Mouse (Mus musculus) liver, embryonic 16.5 days (tissue): ENCODE results near the gene Susd2. TPM values are rescaled to one million over a fixed set of nuclear protein-coding genes. Genes with fewer than 3 reads are reported as not detected.
A peak's percentile ranks its signal among the peaks of the same experiment; 100 is the strongest.

Source experiments
- ATAC-seq: fragments of 200-750 bp; cut with Nextera tagmentation; 2 replicates; pipeline ENCODE4 v1.8.0; 2017; ENCODE audit warnings: low read depth, mild to moderate bottlenecking, moderate number of reproducible peaks, moderate library complexity
- H3K27ac ChIP-seq: fragments of 300-500 bp; sonication (generic); 2 replicates; pipeline ENCODE4 v1.5.1; 2014; ENCODE audit warnings: mild to moderate bottlenecking, low read length
- H3K27me3 ChIP-seq: fragments of 300-500 bp; sonication (generic); 2 replicates; pipeline ENCODE4 v1.6.1; 2014; ENCODE audit warnings: low read depth, low read length, mixed read lengths; ENCODE audit not compliant: control insufficient read depth, insufficient read depth
- H3K36me3 ChIP-seq: fragments of 300-500 bp; sonication (generic); 2 replicates; pipeline ENCODE4 v1.6.1; 2014; ENCODE audit warnings: mild to moderate bottlenecking; ENCODE audit not compliant: control insufficient read depth, insufficient read depth
- H3K4me1 ChIP-seq: fragments of 300-500 bp; sonication (generic); 2 replicates; pipeline ENCODE4 v1.6.1; 2014; ENCODE audit warnings: low read depth, low read length, mixed read lengths; ENCODE audit not compliant: control insufficient read depth
- H3K4me2 ChIP-seq: fragments of 300-500 bp; sonication (generic); 2 replicates; pipeline ENCODE4 v1.6.1; 2014; ENCODE audit warnings: low read depth, low read length, mixed read lengths
- H3K4me3 ChIP-seq: fragments of 300-500 bp; sonication (generic); 2 replicates; pipeline ENCODE4 v1.5.1; 2014; ENCODE audit warnings: low read depth, mild to moderate bottlenecking, low read length
- H3K9ac ChIP-seq: fragments of 300-500 bp; sonication (generic); 2 replicates; pipeline ENCODE4 v1.6.1; 2014; ENCODE audit warnings: low read depth, low read length
- H3K9me3 ChIP-seq: fragments of 300-500 bp; sonication (generic); replicated peaks from 2 replicates; pipeline ENCODE4 v1.6.1; 2016; ENCODE audit warnings: low read length; ENCODE audit not compliant: control insufficient read depth
- WGBS: fragments of 180-500 bp; shearing (Covaris S2); extraction: QIAGEN DNeasy Blood & Tissue Kit; methylation state at CpG from one replicate; pipeline ENCODE4 v1.1.7; 2014; ENCODE audit not compliant: insufficient replicate concordance; 5-methylcytosine and 5-hydroxymethylcytosine counted together
- polyA plus RNA-seq: library from polyadenylated mRNA; unstranded; fragments of >200 nt; fragmentation: Nextera tagmentation; extraction: Ambion mirVana; gene quantifications from 2 replicates; pipeline ENCODE4 v1.2.1, GENCODE M21; 2015

The Susd2 gene
- polyA plus RNA-seq: 1.8 and 2.3 TPM in 2 replicates

DNA sequence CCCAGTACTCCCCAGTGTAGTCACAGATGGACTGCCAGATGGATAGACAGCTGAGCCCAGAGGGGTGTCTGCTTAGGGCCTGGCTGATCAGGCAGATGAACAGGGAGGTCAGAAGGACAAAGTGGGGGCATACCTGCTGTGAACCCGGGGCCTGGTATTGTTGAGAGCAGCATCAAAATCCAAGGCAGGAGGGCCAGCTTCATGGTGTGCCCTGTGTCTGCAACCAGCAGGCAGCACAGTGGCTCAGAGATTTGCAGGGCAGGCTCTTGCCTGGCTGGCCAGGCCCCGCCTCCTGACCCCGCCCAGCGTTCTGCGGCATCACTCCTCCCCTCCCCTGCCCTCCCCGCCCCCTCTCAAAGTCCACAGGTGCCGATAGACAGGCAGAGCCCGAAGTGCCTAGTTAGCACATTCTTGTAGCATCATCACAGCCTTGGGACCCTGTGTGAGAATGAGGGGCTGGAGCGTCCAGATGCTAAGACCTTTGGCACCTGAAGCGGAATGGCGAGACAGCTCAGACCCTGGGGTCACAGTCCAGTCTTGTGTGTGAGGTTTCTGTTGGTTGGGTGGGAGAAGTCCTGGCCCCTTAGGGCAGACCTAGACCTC is at the start of gene Susd2:
Susd2 (minus strand) TSS at position 268 of the 603 bp plus-strand sequence.
- no peaks in the 10 kb centered on the region for H3K9me3 ChIP-seq
- WGBS: 18% methylated on average over 11 of the region's 11 CpGs
- H3K9ac ChIP-seq: no peak within 1 kb of the TSS
- no peak within 1 kb of the TSS for H3K4me3 ChIP-seq
- peaks cover 20% of the 10 kb centered on the region for H3K4me1 ChIP-seq
- peak within 1 kb of the TSS; percentile 24 for H3K4me2 ChIP-seq
- peaks cover 7% of the 10 kb centered on the region for H3K36me3 ChIP-seq
- no peaks in the 10 kb centered on the region for H3K27me3 ChIP-seq
- peak within 1 kb of the TSS; percentile 31; the same call in 1 of the 2 replicates for H3K27ac ChIP-seq
- ATAC-seq: peak; percentile 88

DNA sequence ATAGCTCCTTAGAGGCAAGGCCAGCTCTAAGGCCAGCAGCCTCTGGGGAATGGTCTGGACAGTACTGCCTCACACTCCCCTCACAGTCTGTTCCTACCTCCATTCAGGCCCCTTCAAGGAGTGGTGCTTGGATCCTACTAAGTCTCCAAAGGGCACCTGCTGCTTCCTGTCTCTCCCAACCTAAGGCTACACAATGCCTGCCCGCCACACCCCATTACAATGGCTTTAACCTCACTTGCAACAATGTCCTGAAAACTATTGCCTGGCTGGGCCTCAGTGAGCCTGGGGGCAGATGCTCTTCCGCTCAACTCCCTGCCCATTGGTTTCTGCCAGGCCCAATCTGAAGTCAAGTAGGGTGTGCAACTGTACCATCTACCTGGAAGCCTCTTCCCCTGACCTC is 44.8 kb upstream of the Susd2 start:
- WGBS: 79% methylated on average over 2 of the region's 2 CpGs
- Histone ChIP-seq H3K4me3 (no peak overlapping the region), H3K27ac (no peak overlapping the region), H3K4me2 (no peak overlapping the region), H3K36me3 (peaks cover 16% of the 10 kb centered on the region), H3K9ac (no peak overlapping the region), H3K27me3 (no peaks in the 10 kb centered on the region), H3K9me3 (no peaks in the 10 kb centered on the region), H3K4me1 (peaks cover under 1% of the 10 kb centered on the region; the same call in 1 of the 2 replicates)
- no peak for ATAC-seq

DNA sequence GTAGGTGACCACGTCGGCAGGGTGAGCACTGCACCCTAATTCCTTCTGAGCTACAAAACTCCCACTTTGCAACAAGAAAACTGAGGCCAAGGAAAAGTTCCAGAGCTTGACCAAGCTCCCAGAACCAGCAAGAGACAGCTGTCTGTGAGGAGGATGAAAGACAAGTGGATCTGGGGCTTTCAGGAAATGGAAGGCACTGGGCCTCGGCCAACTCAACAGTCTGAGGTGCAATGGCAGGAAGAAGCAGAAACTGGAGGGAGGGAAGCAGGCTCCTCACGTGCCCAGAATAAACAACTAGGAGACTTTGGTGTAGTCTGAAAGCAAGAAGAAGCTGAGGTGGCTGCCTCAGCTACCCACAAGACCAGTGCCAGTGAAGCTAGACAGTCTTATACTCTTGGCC is 42.9 kb upstream of the Susd2 start:
- WGBS: 63% methylated on average over 4 of the region's 4 CpGs
- H3K9ac ChIP-seq: no peak overlapping the region
- no peak overlapping the region for H3K27ac ChIP-seq
- H3K4me2 ChIP-seq: no peak overlapping the region
- peaks cover 18% of the 10 kb centered on the region for H3K36me3 ChIP-seq
- no peak for ATAC-seq
- no peak overlapping the region for H3K4me3 ChIP-seq
- no peaks in the 10 kb centered on the region for H3K27me3 ChIP-seq
- no peaks in the 10 kb centered on the region for H3K4me1 ChIP-seq
- H3K9me3 ChIP-seq: no peaks in the 10 kb centered on the region

DNA sequence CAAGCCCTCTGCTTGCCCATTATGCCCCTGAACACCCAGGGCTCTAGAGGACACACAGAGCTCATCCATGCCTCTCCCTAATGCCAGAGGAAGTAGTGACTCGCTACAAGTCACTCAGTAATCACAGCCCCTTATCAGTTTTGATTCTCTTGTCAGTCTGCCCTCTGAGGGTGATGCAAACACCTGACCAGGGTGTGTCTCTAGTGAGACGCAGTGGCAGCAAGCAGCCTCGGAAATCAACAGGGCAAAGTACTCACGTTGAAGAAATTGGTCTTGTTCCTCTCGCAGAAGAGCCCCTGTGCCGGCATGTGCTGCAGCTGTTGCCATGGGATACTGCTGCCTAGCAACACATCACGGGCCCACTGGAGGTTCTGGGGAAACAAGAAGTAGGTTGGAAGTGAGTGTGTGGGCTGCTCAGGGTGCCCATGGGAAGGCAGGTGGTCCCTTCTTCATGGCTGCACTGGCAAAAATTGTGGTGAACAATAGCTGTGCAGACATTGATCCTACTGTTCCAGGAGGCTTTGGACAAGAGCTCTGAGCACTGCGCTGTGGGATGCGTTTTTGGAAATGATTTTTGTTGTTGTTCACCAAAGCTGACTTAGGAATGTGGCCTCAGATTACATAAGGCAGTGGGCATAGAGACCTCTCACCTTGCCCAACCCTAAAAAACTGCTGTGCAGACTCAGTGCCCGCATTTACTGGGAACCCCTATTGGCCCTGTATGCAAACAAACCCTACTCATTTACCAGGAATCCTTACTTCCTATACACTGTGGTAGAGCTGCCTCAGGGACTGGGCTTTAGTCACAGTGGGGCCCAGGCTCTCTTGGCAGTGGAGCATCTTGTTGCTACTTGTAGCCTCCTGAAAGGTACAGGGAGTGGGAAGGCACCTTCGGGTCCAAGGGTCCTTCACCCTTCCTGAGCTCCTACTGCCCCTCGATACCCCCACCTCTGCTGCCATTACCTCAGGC is 40.5 kb upstream of the Susd2 start:
- no peaks in the 10 kb centered on the region for H3K9me3 ChIP-seq
- no peak overlapping the region for H3K4me3 ChIP-seq
- ATAC-seq: no peak
- H3K4me1 ChIP-seq: no peaks in the 10 kb centered on the region
- H3K27me3 ChIP-seq: no peaks in the 10 kb centered on the region
- H3K27ac ChIP-seq: no peak overlapping the region
- WGBS: 69% methylated on average over 12 of the region's 12 CpGs
- H3K9ac ChIP-seq: no peak overlapping the region
- H3K4me2 ChIP-seq: no peak overlapping the region
- H3K36me3 ChIP-seq: peaks cover 13% of the 10 kb centered on the region

DNA sequence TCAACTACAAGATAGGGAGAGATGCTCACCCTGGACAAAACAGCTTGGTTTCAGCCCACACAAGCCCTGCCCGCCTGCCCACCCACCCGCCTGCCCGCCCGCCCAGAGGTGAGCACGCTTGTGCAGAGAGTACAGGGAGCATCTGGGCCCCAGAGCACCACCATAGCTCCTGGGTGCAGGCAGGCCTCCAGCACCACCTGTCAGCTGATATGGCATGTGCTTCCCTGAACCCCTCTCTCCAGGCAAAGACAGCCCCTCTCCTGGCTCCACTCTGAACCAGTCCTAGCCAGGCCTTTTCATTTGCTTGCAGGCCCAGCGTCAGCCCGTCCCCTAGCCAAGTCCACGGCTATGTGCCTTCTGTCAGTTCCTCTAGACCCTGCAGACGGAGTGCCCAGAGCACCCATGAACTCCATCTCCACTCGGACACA is 36.8 kb upstream of the Susd2 start:
- H3K9ac ChIP-seq: no peak overlapping the region
- no peak for ATAC-seq
- H3K36me3 ChIP-seq: peaks cover 10% of the 10 kb centered on the region
- no peak overlapping the region for H3K27ac ChIP-seq
- peaks cover 4% of the 10 kb centered on the region for H3K4me1 ChIP-seq
- no peak overlapping the region for H3K4me3 ChIP-seq
- WGBS: 94% methylated on average over 10 of the region's 10 CpGs
- H3K9me3 ChIP-seq: no peaks in the 10 kb centered on the region
- H3K27me3 ChIP-seq: no peaks in the 10 kb centered on the region
- H3K4me2 ChIP-seq: no peak overlapping the region

DNA sequence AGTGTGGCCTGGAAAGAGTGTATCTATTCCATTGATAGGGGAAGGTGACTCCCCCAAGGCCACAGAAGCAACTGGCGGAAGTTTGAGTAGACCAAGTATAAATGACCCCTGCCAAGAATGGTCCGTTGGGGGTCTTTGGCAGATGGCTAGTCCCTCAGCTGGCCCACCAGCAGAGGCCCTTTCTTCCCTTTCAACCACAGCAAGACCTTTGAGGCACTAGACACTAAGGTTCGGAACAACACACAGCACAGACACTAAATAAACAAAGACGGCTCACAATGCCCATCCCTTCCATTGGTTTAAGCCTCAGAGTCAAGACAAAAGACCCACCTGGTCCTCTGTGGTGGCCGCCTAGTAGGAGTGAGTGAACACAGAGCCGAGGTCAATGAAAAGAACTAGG is 35.4 kb upstream of the Susd2 start:
- Histone ChIP-seq H3K4me1 (peaks cover 4% of the 10 kb centered on the region), H3K27ac (no peak overlapping the region), H3K27me3 (no peaks in the 10 kb centered on the region), H3K4me3 (no peak overlapping the region), H3K9me3 (no peaks in the 10 kb centered on the region), H3K36me3 (peaks cover 10% of the 10 kb centered on the region), H3K9ac (no peak overlapping the region), H3K4me2 (no peak overlapping the region)
- no peak for ATAC-seq
- 81% methylated on average over 6 of the region's 6 CpGs for WGBS

DNA sequence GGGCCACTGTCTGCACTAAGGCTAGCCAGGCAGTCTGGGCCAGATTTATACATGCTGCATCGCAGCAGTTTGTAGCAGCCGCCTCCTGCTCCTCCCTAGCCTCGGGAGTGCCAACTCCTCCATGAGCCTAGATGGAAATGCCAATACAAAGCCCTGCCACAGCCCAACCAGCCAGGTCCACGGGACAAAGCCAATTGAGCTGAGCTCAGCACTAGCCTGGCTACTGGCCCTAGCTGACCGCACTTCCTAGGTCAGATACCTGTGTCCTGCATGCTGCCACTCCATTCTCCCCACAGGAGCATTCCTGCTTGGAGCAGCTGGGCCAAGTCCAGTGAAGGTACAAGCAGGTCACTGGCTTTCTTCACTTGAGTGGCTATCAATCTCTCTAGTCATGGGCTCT is 34.2 kb upstream of the Susd2 start:
- no peaks in the 10 kb centered on the region for H3K9me3 ChIP-seq
- H3K4me3 ChIP-seq: no peak overlapping the region
- H3K4me2 ChIP-seq: no peak overlapping the region
- no peaks in the 10 kb centered on the region for H3K27me3 ChIP-seq
- no peak overlapping the region for H3K27ac ChIP-seq
- no peak for ATAC-seq
- 88% methylated on average over 5 of the region's 5 CpGs for WGBS
- no peak overlapping the region for H3K9ac ChIP-seq
- peaks cover 4% of the 10 kb centered on the region for H3K4me1 ChIP-seq
- H3K36me3 ChIP-seq: peaks cover 2% of the 10 kb centered on the region

DNA sequence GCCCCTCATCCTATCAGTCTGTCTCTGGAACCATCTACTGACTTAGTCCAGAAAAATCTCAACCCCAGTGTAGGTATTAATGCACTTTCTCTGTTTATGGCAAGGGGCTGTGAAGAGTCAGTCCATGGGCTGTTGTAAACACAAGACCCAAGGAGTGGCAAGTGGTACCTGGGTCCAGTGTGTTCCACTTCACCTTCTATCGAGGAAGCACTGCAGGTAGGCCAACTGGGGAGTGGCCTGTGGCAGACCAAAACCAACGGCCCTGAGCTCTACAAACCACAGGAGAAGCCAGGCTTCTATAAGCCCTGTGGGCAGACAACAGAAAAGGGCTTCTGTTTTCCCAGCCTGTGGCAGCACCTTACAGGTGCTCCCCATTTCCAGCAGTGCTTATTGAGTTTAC is 33.8 kb upstream of the Susd2 start:
- H3K27ac ChIP-seq: no peak overlapping the region
- H3K9ac ChIP-seq: no peak overlapping the region

More for the DNA sequence above, 33.8 kb upstream of the Susd2 start:
- Histone ChIP-seq H3K36me3 (no peaks in the 10 kb centered on the region; the same call in 1 of the 2 replicates), H3K4me1 (peaks cover 4% of the 10 kb centered on the region), H3K9me3 (no peaks in the 10 kb centered on the region), H3K4me3 (no peak overlapping the region), H3K4me2 (no peak overlapping the region), H3K27me3 (no peaks in the 10 kb centered on the region)
- 65% methylated on average over 2 of the region's 2 CpGs for WGBS
- ATAC-seq: no peak
